Mouse (Mus musculus): ENCODE data around the gene Il3. TPM values are rescaled to one million over a fixed set of nuclear protein-coding genes. Genes with fewer than 3 reads are reported as not detected.

Gene Il3
- polyA plus RNA-seq, 1 experiment from 2014 or later, result not detected

DNA sequence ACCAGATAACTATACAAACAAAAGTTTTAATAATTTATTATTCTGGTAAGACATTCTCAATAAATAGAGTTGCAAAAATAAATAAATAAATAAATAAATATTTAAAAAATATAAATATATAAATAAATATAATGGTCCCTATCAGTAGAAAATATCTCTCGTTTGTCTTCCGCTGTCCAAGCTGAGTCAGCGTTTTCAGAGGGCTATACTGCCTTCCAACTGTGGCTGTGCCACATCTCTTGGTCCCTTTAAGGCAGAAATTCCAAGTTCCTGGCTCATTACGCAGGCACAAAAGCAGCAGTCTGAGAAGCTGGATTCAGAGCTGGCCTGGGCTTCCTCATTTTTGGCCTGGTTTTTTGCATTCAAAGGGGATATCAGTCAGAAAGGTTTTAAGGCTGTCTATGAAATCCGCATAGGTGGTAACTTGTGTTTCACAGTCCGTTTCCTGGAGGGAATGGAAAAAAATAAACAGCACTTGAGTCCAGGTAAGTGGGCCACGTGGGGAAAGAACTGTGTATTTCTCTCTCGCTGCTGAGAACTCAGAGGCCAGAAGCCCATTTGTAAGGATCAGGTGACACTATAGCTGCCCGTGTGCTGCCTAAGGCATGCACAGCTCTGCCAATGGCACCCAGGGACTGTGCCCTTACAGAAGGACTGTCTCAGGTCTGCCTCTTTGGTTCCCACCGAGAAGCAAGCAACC is 19.7 kb downstream of the Il3 start:
- Histone ChIP-seq H3K36me3 (replicated peaks; ENCODE audit: insufficient read depth, low read length) (no peaks in the 10 kb centered on the region), H3K4me1 (ENCODE audit: insufficient read depth) (no peaks in the 10 kb centered on the region), H3K9me3 (ENCODE audit: low read length) (no peaks in the 10 kb centered on the region), H3K4me3 (ENCODE audit: low read depth, low read length) (no peak overlapping the region), H3K27me3 (ENCODE audit: insufficient read depth, low read length) (no peaks in the 10 kb centered on the region), H3K4me2 (ENCODE audit: low read depth, low read length) (no peak overlapping the region), H3K9ac (replicated peaks) (no peak overlapping the region), H3K27ac (ENCODE audit: low read depth) (no peak overlapping the region)
- ATAC-seq, result no peak
- 81% methylated on average over 10 of the region's 10 CpGs for WGBS (ENCODE audit: insufficient replicate concordance)
- no peak for DNase-seq
- no peak for TF ChIP-seq CTCF (IDR thresholded peaks at IDR 0.05; ENCODE audit: low read depth)

GRCm38 (mm10) chr11:54244465-54244864 is 22.6 kb downstream of the Il3 start:
- 69% methylated on average over 6 of the region's 6 CpGs for WGBS (ENCODE audit: insufficient replicate concordance)
- Histone ChIP-seq H3K27ac (ENCODE audit: low read depth) (no peak overlapping the region), H3K9me3 (ENCODE audit: low read length) (no peaks in the 10 kb centered on the region), H3K36me3 (replicated peaks; ENCODE audit: insufficient read depth, low read length) (no peaks in the 10 kb centered on the region), H3K27me3 (ENCODE audit: insufficient read depth, low read length) (no peaks in the 10 kb centered on the region), H3K4me3 (ENCODE audit: low read depth, low read length) (no peak overlapping the region), H3K9ac (replicated peaks) (no peak overlapping the region), H3K4me1 (ENCODE audit: insufficient read depth) (no peaks in the 10 kb centered on the region), H3K4me2 (ENCODE audit: low read depth, low read length) (no peak overlapping the region)
- DNase-seq, result no peak
- ATAC-seq, result no peak
- no peak for TF ChIP-seq CTCF (IDR thresholded peaks at IDR 0.05; ENCODE audit: low read depth)
- TF ChIP-seq EP300 (IDR thresholded peaks at IDR 0.05; ENCODE audit: low read depth), result no peak

GRCm38 (mm10) chr11:54242494-54242893 is 24.6 kb downstream of the Il3 start:
- Histone ChIP-seq H3K4me3 (ENCODE audit: low read depth, low read length) (no peak overlapping the region), H3K4me1 (ENCODE audit: insufficient read depth) (no peaks in the 10 kb centered on the region), H3K9ac (replicated peaks) (no peak overlapping the region), H3K27ac (ENCODE audit: low read depth) (no peak overlapping the region), H3K4me2 (ENCODE audit: low read depth, low read length) (no peak overlapping the region), H3K27me3 (ENCODE audit: insufficient read depth, low read length) (no peaks in the 10 kb centered on the region), H3K36me3 (replicated peaks; ENCODE audit: insufficient read depth, low read length) (no peaks in the 10 kb centered on the region), H3K9me3 (ENCODE audit: low read length) (no peaks in the 10 kb centered on the region)
- no peak for TF ChIP-seq CTCF (IDR thresholded peaks at IDR 0.05; ENCODE audit: low read depth)
- no peak for TF ChIP-seq EP300 (IDR thresholded peaks at IDR 0.05; ENCODE audit: low read depth)
- DNase-seq, result no peak
- no peak for ATAC-seq
- 65% methylated on average over 3 of the region's 3 CpGs for WGBS (ENCODE audit: insufficient replicate concordance)

DNA sequence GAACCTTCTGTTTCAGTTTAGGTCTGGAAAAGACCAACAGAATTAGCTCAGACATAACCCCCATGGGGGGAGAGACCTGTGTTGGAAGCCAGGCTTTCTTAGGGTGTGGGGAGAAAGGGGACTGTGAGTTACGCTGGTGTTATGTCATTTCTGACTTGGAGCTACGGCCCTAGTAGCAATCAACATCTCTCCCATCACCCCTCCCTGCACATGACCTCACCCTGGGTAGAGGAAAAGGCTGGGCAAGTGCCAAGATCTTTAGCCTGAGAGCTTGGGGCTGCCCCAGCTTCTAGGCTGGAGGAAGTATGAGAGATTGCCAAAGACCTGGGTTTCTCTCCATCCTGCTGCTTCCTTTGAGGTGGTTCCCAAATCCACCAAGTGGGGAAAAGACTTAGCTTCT is 30.1 kb downstream of the Il3 start:
- Histone ChIP-seq H3K27ac (ENCODE audit: low read depth) (no peak overlapping the region), H3K4me1 (ENCODE audit: insufficient read depth) (no peaks in the 10 kb centered on the region), H3K27me3 (ENCODE audit: insufficient read depth, low read length) (no peaks in the 10 kb centered on the region), H3K36me3 (replicated peaks; ENCODE audit: insufficient read depth, low read length) (no peaks in the 10 kb centered on the region), H3K4me2 (ENCODE audit: low read depth, low read length) (no peak overlapping the region), H3K9ac (replicated peaks) (no peak overlapping the region), H3K9me3 (ENCODE audit: low read length) (no peaks in the 10 kb centered on the region), H3K4me3 (ENCODE audit: low read depth, low read length) (no peak overlapping the region)
- ATAC-seq, result no peak
- TF ChIP-seq CTCF (IDR thresholded peaks at IDR 0.05; ENCODE audit: low read depth) (no peak), EP300 (IDR thresholded peaks at IDR 0.05; ENCODE audit: low read depth) (no peak)
- DNase-seq, result no peak
- 46% methylated on average over 2 of the region's 2 CpGs for WGBS (ENCODE audit: insufficient replicate concordance)

DNA sequence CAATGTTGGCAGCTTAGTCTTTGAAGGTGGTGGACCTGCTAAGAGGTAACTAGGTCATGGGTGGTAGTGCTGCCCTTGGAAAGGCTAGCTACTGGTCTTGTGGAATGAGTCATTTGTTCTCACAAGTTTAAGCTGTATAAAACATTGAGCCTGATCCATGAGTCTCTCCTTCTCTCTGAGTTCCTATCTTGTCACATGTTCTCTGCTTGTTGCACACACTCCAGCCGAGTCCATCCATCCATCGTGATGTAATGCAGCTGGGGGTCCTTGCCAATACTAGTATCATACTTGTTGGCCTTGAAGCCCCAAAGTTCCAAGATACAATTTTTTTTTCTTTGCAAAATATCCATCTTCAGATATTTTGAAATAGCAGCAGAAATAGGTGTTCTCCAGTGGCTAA is 39.6 kb downstream of the Il3 start:
- TF ChIP-seq CTCF (IDR thresholded peaks at IDR 0.05; ENCODE audit: low read depth), result no peak
- TF ChIP-seq EP300 (IDR thresholded peaks at IDR 0.05; ENCODE audit: low read depth), result no peak
- no peak overlapping the region for H3K4me2 ChIP-seq (ENCODE audit: low read depth, low read length)
- no peaks in the 10 kb centered on the region for H3K9me3 ChIP-seq (ENCODE audit: low read length)
- H3K4me3 ChIP-seq (ENCODE audit: low read depth, low read length), result no peak overlapping the region
- 80% methylated on average over 2 of the region's 2 CpGs for WGBS (ENCODE audit: insufficient replicate concordance)
- H3K27me3 ChIP-seq (ENCODE audit: insufficient read depth, low read length), result no peaks in the 10 kb centered on the region
- no peak for DNase-seq
- H3K4me1 ChIP-seq (ENCODE audit: insufficient read depth), result no peaks in the 10 kb centered on the region
- H3K27ac ChIP-seq (ENCODE audit: low read depth), result no peak overlapping the region
- no peak for ATAC-seq
- H3K36me3 ChIP-seq (replicated peaks; ENCODE audit: insufficient read depth, low read length), result no peaks in the 10 kb centered on the region
- H3K9ac ChIP-seq (replicated peaks), result no peak overlapping the region

- Histone ChIP-seq H3K4me1 (ENCODE audit: insufficient read depth) (no peaks in the 10 kb centered on the region), H3K9me3 (ENCODE audit: low read length) (no peaks in the 10 kb centered on the region), H3K4me2 (ENCODE audit: low read depth, low read length) (no peak overlapping the region), H3K4me3 (ENCODE audit: low read depth, low read length) (no peak overlapping the region), H3K27me3 (ENCODE audit: insufficient read depth, low read length) (no peaks in the 10 kb centered on the region), H3K36me3 (replicated peaks; ENCODE audit: insufficient read depth, low read length) (no peaks in the 10 kb centered on the region), H3K9ac (replicated peaks) (no peak overlapping the region), H3K27ac (ENCODE audit: low read depth) (no peak overlapping the region)
- 75% methylated on average over 5 of the region's 5 CpGs for WGBS (ENCODE audit: insufficient replicate concordance)
- DNase-seq (no peak), ATAC-seq (no peak)
- TF ChIP-seq CTCF (IDR thresholded peaks at IDR 0.05; ENCODE audit: low read depth) (no peak), EP300 (IDR thresholded peaks at IDR 0.05; ENCODE audit: low read depth) (no peak)
These were observed 42.5 kb downstream of the Il3 start for GRCm38 (mm10) chr11:54224475-54224986.
